Mouse (Mus musculus): Measurements from ENCODE around the gene Prrt3.

- no peak for TF ChIP-seq CTCF (conservative IDR thresholded peaks at IDR 0.05; ENCODE audit: insufficient read depth, insufficient read length, low read depth, low read length)
- TF ChIP-seq POLR2A (IDR thresholded peaks at IDR 0.05; ENCODE audit: low read depth, low read length): no peak
These were observed 42.3 kb upstream of the Prrt3 start for GRCm38 (mm10) chr6:113543906-113544481.
